Mouse (Mus musculus) hindbrain, embryonic 10.5 days (tissue): Measurements from ENCODE around the gene Rdh5. TPM values are rescaled to one million over a fixed set of nuclear protein-coding genes. Genes with fewer than 3 reads are reported as not detected.
A peak's percentile ranks its signal among the peaks of the same experiment; 100 is the strongest.

ENCODE experiments used
- DNase-seq: peaks from one replicate; pipeline ENCODE4 v3.0.0-alpha.2; 2017; ENCODE audit warnings: low spot score
- H3K27ac ChIP-seq: fragments of 300-500 bp; sonication (generic); 2 replicates; pipeline ENCODE4 v1.5.1; 2016; ENCODE audit warnings: mild to moderate bottlenecking, moderate library complexity
- H3K27me3 ChIP-seq: fragments of 300-500 bp; sonication (generic); 2 replicates; pipeline ENCODE4 v1.6.1; 2016; ENCODE audit warnings: mild to moderate bottlenecking; ENCODE audit not compliant: poor library complexity, insufficient read depth, severe bottlenecking
- H3K36me3 ChIP-seq: fragments of 300-500 bp; sonication (generic); 2 replicates; pipeline ENCODE4 v1.6.1; 2016; ENCODE audit warnings: mild to moderate bottlenecking, moderate library complexity
- H3K4me1 ChIP-seq: fragments of 300-500 bp; sonication (generic); replicated peaks from 2 replicates; pipeline ENCODE4 v1.6.1; 2016; ENCODE audit warnings: mild to moderate bottlenecking
- H3K4me3 ChIP-seq: fragments of 300-500 bp; sonication (generic); 2 replicates; pipeline ENCODE4 v1.5.1; 2016; ENCODE audit warnings: mild to moderate bottlenecking, moderate library complexity
- H3K9me3 ChIP-seq: fragments of 300-500 bp; sonication (generic); 2 replicates; pipeline ENCODE4 v1.6.1; 2016; ENCODE audit warnings: mild to moderate bottlenecking, moderate library complexity
- WGBS: fragments of 180-500 bp; shearing (Covaris S2); methylation state at CpG from one replicate; pipeline ENCODE4 v1.1.7; 2016; 5-methylcytosine and 5-hydroxymethylcytosine counted together
- polyA plus RNA-seq: library from polyadenylated mRNA; unstranded; fragments of >200 nt; fragmentation: Nextera tagmentation; extraction: Ambion mirVana; gene quantifications from 2 replicates; pipeline ENCODE4 v1.2.1, GENCODE M21; 2016

Rdh5 gene
- polyA plus RNA-seq, 1 experiment from 2014 or later, result 18.7 TPM

GRCm38 (mm10) chr10:128896807-128897206 lies 25.9 kb downstream of the Rdh5 start:
- 39% methylated on average over 1 of the region's 1 CpGs for WGBS

DNA sequence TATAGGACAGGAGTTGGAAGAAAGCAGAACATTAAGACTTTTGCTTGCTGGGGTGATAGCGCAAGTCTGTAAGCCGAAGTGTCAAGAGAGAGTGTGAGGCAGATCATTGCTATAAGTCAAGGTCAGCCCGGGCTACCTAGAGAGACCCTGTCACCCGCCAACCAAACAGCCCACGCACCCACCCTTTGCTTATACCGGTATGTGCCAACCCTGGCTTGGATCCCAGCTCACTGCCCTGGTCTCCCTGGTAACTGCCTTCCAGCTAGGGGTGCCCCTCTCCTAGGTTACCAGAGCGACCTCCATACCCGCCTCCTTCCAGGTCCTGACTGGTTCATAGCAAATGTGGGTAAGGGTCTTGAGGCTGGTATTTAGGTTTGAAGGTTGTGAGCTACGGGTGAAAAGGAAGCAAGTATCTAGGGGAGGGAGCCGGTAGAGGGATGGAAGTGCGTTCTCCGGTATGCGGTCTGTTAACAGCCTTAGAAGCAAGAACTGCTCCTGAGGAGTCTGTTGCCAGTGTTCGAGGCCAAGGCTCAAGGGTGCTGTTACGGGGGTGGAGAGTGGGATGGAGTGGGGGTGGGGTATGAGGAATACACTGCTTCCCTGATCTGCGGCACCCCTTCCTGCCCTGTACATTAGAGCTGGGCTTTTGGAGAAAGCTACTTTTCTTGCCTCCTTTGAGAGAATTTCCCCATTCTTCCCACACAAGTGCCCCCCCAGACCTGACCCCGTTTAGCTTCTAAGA lies 26.6 kb downstream of the Rdh5 start:
- Histone ChIP-seq H3K36me3 (no peaks in the 10 kb centered on the region), H3K4me1 (peaks cover 28% of the 10 kb centered on the region), H3K4me3 (peak overlapping the region; percentile 28), H3K9me3 (no peaks in the 10 kb centered on the region), H3K27me3 (peaks cover 43% of the 10 kb centered on the region), H3K27ac (no peak overlapping the region)
- WGBS, result 2% methylated on average over 17 of the region's 17 CpGs
- DNase-seq, result no peak

More at GRCm38 (mm10) chr10:128896807-128897206, 25.9 kb downstream of the Rdh5 start:
- peaks cover 43% of the 10 kb centered on the region for H3K27me3 ChIP-seq
- no peaks in the 10 kb centered on the region for H3K9me3 ChIP-seq
- no peaks in the 10 kb centered on the region for H3K36me3 ChIP-seq
- no peak for DNase-seq
- H3K4me1 ChIP-seq, result peaks cover 28% of the 10 kb centered on the region
- H3K27ac ChIP-seq, result no peak overlapping the region
- no peak overlapping the region for H3K4me3 ChIP-seq

GRCm38 (mm10) chr10:128895437-128895836 lies 27.3 kb downstream of the Rdh5 start:
- H3K4me1 ChIP-seq, result peaks cover 32% of the 10 kb centered on the region
- WGBS, result 0% methylated on average over 9 of the region's 9 CpGs
- H3K27me3 ChIP-seq, result peaks cover 43% of the 10 kb centered on the region
- peak overlapping the region; percentile 28; the same call in 1 of the 2 replicates for H3K4me3 ChIP-seq
- no peak overlapping the region for H3K27ac ChIP-seq
- DNase-seq, result peak; percentile 76
- H3K36me3 ChIP-seq, result no peaks in the 10 kb centered on the region
- no peaks in the 10 kb centered on the region for H3K9me3 ChIP-seq

GRCm38 (mm10) chr10:128892246-128892645 lies 30.4 kb downstream of the Rdh5 start:
- Histone ChIP-seq H3K27ac (peak overlapping the region; percentile 92), H3K4me1 (peaks cover 61% of the 10 kb centered on the region), H3K9me3 (no peaks in the 10 kb centered on the region), H3K27me3 (peaks cover 38% of the 10 kb centered on the region), H3K36me3 (peaks cover 11% of the 10 kb centered on the region), H3K4me3 (peak overlapping the region; percentile 87)
- DNase-seq, result peak; percentile 44
- 2% methylated on average over 9 of the region's 9 CpGs for WGBS

DNA sequence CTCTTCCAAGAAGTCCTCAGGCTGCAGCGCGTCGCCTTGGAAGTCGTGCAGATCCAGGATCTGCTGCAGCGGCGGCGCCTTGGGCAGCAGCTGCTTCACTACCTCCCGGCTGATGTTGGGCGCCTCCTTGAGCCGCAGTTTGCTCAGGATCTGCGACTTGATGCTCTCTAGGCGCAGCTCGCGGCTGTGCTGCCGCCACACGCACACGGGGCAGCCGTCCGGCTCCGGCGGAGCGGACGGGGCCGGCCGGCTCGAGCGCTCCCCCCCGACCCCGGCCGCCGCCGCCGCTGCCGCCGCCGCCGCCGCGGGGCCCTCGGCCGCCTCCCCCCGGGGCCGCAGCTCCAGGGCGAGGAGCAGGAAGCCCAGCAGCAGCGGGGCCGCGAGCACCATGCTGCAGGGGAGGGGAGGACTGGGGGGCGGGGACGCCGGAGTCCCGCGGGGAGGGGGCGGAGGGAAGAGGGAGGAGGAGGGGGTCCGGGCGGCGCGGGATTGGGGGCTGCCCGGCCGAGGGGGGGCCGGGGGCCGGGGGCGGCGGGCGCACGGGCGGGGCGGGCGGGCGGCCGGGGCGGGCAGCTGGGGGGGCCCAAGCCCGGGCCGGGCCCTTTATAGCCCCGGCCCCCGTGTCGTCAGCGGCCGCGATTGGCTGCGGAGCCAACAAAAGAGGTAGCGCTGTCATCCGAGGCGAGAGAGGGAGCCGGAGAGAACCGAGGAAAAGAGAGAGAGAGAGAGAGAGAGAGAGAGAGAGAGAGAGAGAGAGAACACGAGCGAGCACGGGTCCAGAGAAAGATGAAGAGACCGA lies 31.2 kb downstream of the Rdh5 start, which contains the start of gene Gdf11:
TSS of gene Gdf11 (minus strand) at position 423 of the 799 bp plus-strand sequence.
- DNase-seq, result peak; percentile 87
- Histone ChIP-seq H3K4me1 (peaks cover 60% of the 10 kb centered on the region), H3K27ac (peak within 1 kb of the TSS; percentile 92), H3K9me3 (no peaks in the 10 kb centered on the region), H3K27me3 (peaks cover 30% of the 10 kb centered on the region), H3K4me3 (peak within 1 kb of the TSS; percentile 87), H3K36me3 (peaks cover 19% of the 10 kb centered on the region)
- under 1% methylated on average over 75 of the region's 89 CpGs for WGBS

- H3K4me1 ChIP-seq, result peaks cover 58% of the 10 kb centered on the region
- no peaks in the 10 kb centered on the region for H3K9me3 ChIP-seq
- H3K27me3 ChIP-seq, result peaks cover 22% of the 10 kb centered on the region
- H3K36me3 ChIP-seq, result peaks cover 27% of the 10 kb centered on the region
- H3K27ac ChIP-seq, result peak overlapping the region; percentile 92
- peak; percentile 33 for DNase-seq
- H3K4me3 ChIP-seq, result peak overlapping the region; percentile 87
- WGBS, result under 1% methylated on average over 40 of the region's 40 CpGs
Observed at GRCm38 (mm10) chr10:128890383-128891295, 32.0 kb downstream of the Rdh5 start.

GRCm38 (mm10) chr10:128889846-128890245 lies 32.8 kb downstream of the Rdh5 start:
- peaks cover 35% of the 10 kb centered on the region for H3K36me3 ChIP-seq
- no peak for DNase-seq
- H3K27me3 ChIP-seq, result peaks cover 16% of the 10 kb centered on the region
- 5% methylated on average over 2 of the region's 2 CpGs for WGBS
- H3K4me1 ChIP-seq, result peaks cover 55% of the 10 kb centered on the region
- H3K27ac ChIP-seq, result peak overlapping the region; percentile 92
- no peaks in the 10 kb centered on the region for H3K9me3 ChIP-seq
- H3K4me3 ChIP-seq, result peak overlapping the region; percentile 87

DNA sequence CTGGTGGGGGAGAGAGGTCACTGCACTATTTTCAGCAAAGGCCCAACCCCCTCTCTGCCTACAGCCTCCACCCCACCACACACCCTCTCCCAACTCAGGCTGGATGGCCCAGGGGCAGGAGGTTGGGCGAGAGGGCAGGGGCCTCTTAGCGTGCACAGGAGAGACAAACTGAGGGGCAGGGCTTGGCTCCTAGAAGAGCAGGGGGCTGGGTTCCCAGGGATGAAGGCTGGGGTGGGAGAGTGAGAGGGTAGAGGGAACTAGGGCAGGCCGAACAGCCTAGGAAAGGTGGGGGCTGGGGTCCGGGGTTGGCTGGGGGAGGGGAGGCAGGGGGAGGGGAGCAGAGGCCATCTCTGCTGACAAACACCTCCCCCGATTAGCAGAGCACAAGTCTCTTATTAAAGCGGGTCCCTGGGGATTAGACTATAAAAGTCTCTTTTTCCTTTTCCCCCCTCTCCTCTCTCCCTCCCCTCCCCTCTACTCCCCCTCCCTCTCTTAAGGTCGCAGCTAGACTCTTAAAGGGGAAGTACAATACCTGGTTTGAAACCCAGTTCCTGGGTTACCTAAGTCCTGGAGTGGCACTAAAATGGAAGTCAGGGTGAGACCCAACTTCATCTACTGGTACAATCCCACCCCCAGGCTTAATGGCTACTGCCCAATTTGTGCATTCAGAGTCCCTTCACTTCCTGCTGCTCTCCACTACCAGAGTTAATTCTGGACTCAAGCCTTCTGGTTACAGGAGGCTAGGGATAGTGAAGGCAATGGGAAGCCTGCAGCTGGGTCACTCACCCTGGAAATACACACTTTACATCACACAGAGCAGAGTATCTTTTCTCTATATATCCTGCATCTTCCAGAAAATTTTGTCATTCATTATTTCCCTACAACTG lies 33.5 kb downstream of the Rdh5 start:
- Histone ChIP-seq H3K27ac (peak overlapping the region; percentile 92), H3K36me3 (peaks cover 42% of the 10 kb centered on the region), H3K4me1 (peaks cover 57% of the 10 kb centered on the region), H3K27me3 (peaks cover 10% of the 10 kb centered on the region; the same call in 1 of the 2 replicates), H3K9me3 (no peaks in the 10 kb centered on the region), H3K4me3 (peak overlapping the region; percentile 87)
- WGBS, result 0% methylated on average over 7 of the region's 7 CpGs
- peak; percentile 84 for DNase-seq

- Histone ChIP-seq H3K36me3 (peaks cover 88% of the 10 kb centered on the region), H3K4me3 (no peak overlapping the region), H3K4me1 (peaks cover 16% of the 10 kb centered on the region), H3K27me3 (no peaks in the 10 kb centered on the region), H3K9me3 (no peaks in the 10 kb centered on the region), H3K27ac (no peak overlapping the region)
- 83% methylated on average over 5 of the region's 5 CpGs for WGBS
- DNase-seq, result no peak
Observed at GRCm38 (mm10) chr10:128882067-128882466, 40.6 kb downstream of the Rdh5 start.

GRCm38 (mm10) chr10:128878811-128879210 lies 43.9 kb downstream of the Rdh5 start:
- no peak overlapping the region for H3K27ac ChIP-seq
- peaks cover 86% of the 10 kb centered on the region for H3K36me3 ChIP-seq
- DNase-seq, result no peak
- no peaks in the 10 kb centered on the region for H3K9me3 ChIP-seq
- no peak overlapping the region for H3K4me3 ChIP-seq
- H3K4me1 ChIP-seq, result 0 out of 2 replicates have a peak, but pooled peaks cover 2% of the 10 kb centered on the region
- no peaks in the 10 kb centered on the region for H3K27me3 ChIP-seq
- WGBS, result 89% methylated on average over 2 of the region's 2 CpGs

GRCm38 (mm10) chr10:128878291-128878690 lies 44.4 kb downstream of the Rdh5 start:
- Histone ChIP-seq H3K4me3 (no peak overlapping the region), H3K4me1 (no peaks in the 10 kb centered on the region), H3K36me3 (peaks cover 86% of the 10 kb centered on the region), H3K27ac (no peak overlapping the region), H3K27me3 (no peaks in the 10 kb centered on the region), H3K9me3 (no peaks in the 10 kb centered on the region)
- DNase-seq, result no peak
